Mouse (Mus musculus) forebrain, embryonic 11.5 days (tissue): Measurements from ENCODE around the gene Ddn. TPM values are rescaled to one million over a fixed set of nuclear protein-coding genes. Genes with fewer than 3 reads are reported as not detected.

Source experiments
- ATAC-seq: fragments of 200-750 bp; cut with Nextera tagmentation; replicated peaks from 2 replicates; pipeline ENCODE4 v1.8.0; 2017; ENCODE audit warnings: moderate TSS enrichment; ENCODE audit not compliant: low FRiP score
- DNase-seq: peaks from one replicate; pipeline ENCODE4 v3.0.0-alpha.2; 2017; ENCODE audit warnings: low spot score
- H3K27ac ChIP-seq: fragments of 300-500 bp; sonication (generic); 2 replicates; pipeline ENCODE4 v1.5.1; 2014; ENCODE audit warnings: low read depth, low read length
- H3K27me3 ChIP-seq: fragments of 300-500 bp; sonication (generic); 2 replicates; pipeline ENCODE4 v1.6.1; 2014; ENCODE audit warnings: mild to moderate bottlenecking, low read length, mixed read lengths; ENCODE audit not compliant: control insufficient read depth, insufficient read depth
- H3K36me3 ChIP-seq: fragments of 300-500 bp; sonication (generic); 2 replicates; pipeline ENCODE4 v1.6.1; 2014; ENCODE audit warnings: mild to moderate bottlenecking, low read length, moderate library complexity, mixed read lengths; ENCODE audit not compliant: control insufficient read depth, insufficient read depth
- H3K4me1 ChIP-seq: fragments of 300-500 bp; sonication (generic); replicated peaks from 2 replicates; pipeline ENCODE4 v1.6.1; 2014; ENCODE audit warnings: low read length, mixed read lengths; ENCODE audit not compliant: control insufficient read depth, insufficient read depth
- H3K4me2 ChIP-seq: fragments of 300-500 bp; sonication (generic); 2 replicates; pipeline ENCODE4 v1.6.1; 2014; ENCODE audit warnings: low read depth, mild to moderate bottlenecking, low read length, moderate library complexity, mixed read lengths; ENCODE audit not compliant: severe bottlenecking
- H3K4me3 ChIP-seq: fragments of 300-500 bp; sonication (generic); 2 replicates; pipeline ENCODE4 v1.5.1; 2014; ENCODE audit warnings: low read depth, low read length
- H3K9ac ChIP-seq: fragments of 300-500 bp; sonication (generic); 2 replicates; pipeline ENCODE4 v1.6.1; 2014; ENCODE audit warnings: low read length
- H3K9me3 ChIP-seq: fragments of 300-500 bp; sonication (generic); 2 replicates; pipeline ENCODE4 v1.6.1; 2016; ENCODE audit warnings: low read length, mixed read lengths; ENCODE audit not compliant: control insufficient read depth
- WGBS: fragments of 180-500 bp; shearing (Covaris S2); extraction: QIAGEN DNeasy Blood & Tissue Kit; methylation state at CpG from one replicate; pipeline ENCODE4 v1.1.7; 2014; 5-methylcytosine and 5-hydroxymethylcytosine counted together
- polyA plus RNA-seq: library from polyadenylated mRNA; unstranded; fragments of >200 nt; fragmentation: Nextera tagmentation; extraction: Ambion mirVana; gene quantifications from 2 replicates; pipeline ENCODE4 v1.2.1, GENCODE M21; 2014

Gene Ddn
- polyA plus RNA-seq, 1 experiment from 2014 or later: not detected

GRCm38 (mm10) chr15:98768259-98768658, 41.0 kb downstream of the Ddn start:
- Histone ChIP-seq H3K9ac (no peak overlapping the region), H3K4me1 (peaks cover 7% of the 10 kb centered on the region; the same call in 1 of the 2 replicates), H3K36me3 (no peaks in the 10 kb centered on the region), H3K4me2 (no peak overlapping the region), H3K27me3 (peaks cover 56% of the 10 kb centered on the region), H3K9me3 (no peaks in the 10 kb centered on the region), H3K4me3 (no peak overlapping the region), H3K27ac (no peak overlapping the region)
- ATAC-seq (no peak), DNase-seq (no peak)
- WGBS: 25% methylated on average over 5 of the region's 5 CpGs

- Histone ChIP-seq H3K4me3 (no peak overlapping the region), H3K27ac (no peak overlapping the region), H3K9me3 (no peaks in the 10 kb centered on the region), H3K9ac (no peak overlapping the region), H3K36me3 (no peaks in the 10 kb centered on the region), H3K4me1 (peaks cover 6% of the 10 kb centered on the region), H3K27me3 (peaks cover 33% of the 10 kb centered on the region), H3K4me2 (no peak overlapping the region)
- WGBS: 69% methylated on average over 4 of the region's 4 CpGs
- ATAC-seq (no peak), DNase-seq (no peak)
Observed at GRCm38 (mm10) chr15:98765929-98766328, 43.4 kb downstream of the Ddn start.

- Histone ChIP-seq H3K4me3 (peak within 1 kb of the TSS; percentile 98), H3K4me1 (peaks cover 6% of the 10 kb centered on the region), H3K27me3 (peaks cover 14% of the 10 kb centered on the region), H3K9me3 (no peaks in the 10 kb centered on the region), H3K36me3 (no peaks in the 10 kb centered on the region; the same call in 1 of the 2 replicates), H3K27ac (peak within 1 kb of the TSS; percentile 75), H3K4me2 (peak within 1 kb of the TSS; percentile 80), H3K9ac (peak within 1 kb of the TSS; percentile 93)
- WGBS: under 1% methylated on average over 59 of the region's 76 CpGs
- ATAC-seq: peak; percentile 95
- peak; percentile 98 for DNase-seq
Observed at GRCm38 (mm10) chr15:98762670-98763529, 46.4 kb downstream of the Ddn start, which contains the start of gene Arf3. Gene Arf3 (minus strand): TSS chr15:98763214.

- Histone ChIP-seq H3K27ac (peak overlapping the region; percentile 75; the same call in 1 of the 2 replicates), H3K4me1 (peaks cover 6% of the 10 kb centered on the region), H3K9ac (peak overlapping the region; percentile 93), H3K36me3 (no peaks in the 10 kb centered on the region; the same call in 1 of the 2 replicates), H3K4me2 (peak overlapping the region; percentile 80), H3K27me3 (peaks cover 14% of the 10 kb centered on the region), H3K4me3 (peak overlapping the region; percentile 98), H3K9me3 (no peaks in the 10 kb centered on the region)
- WGBS: 0% methylated on average over 23 of the region's 24 CpGs
- ATAC-seq (peak; percentile 80), DNase-seq (peak; percentile 87)
Observed at GRCm38 (mm10) chr15:98762201-98762621, 47.1 kb downstream of the Ddn start.

- Histone ChIP-seq H3K9me3 (no peaks in the 10 kb centered on the region), H3K4me3 (no peak overlapping the region), H3K27ac (no peak overlapping the region), H3K27me3 (no peaks in the 10 kb centered on the region), H3K4me1 (peaks cover 1% of the 10 kb centered on the region; the same call in 1 of the 2 replicates), H3K4me2 (no peak overlapping the region), H3K36me3 (no peaks in the 10 kb centered on the region; the same call in 1 of the 2 replicates), H3K9ac (no peak overlapping the region)
- DNase-seq (no peak), ATAC-seq (no peak)
- 92% methylated on average over 2 of the region's 2 CpGs for WGBS
Observed at GRCm38 (mm10) chr15:98754125-98754524, 55.2 kb downstream of the Ddn start.

Other genes starting within 250 kb of the Ddn start
- 62.2 and 67.0 TPM in 2 replicates for gene Ccnt1, start 238.6 kb downstream of the Ddn start, polyA plus RNA-seq
- not detected in 2 replicates for gene 4930415O20Rik, start 238.5 kb downstream of the Ddn start, polyA plus RNA-seq
- 11.2 and 12.3 TPM in 2 replicates for gene Adcy6, start 199.4 kb downstream of the Ddn start, polyA plus RNA-seq
- 45.3 and 46.9 TPM in 2 replicates for gene Cacnb3, start 178.7 kb downstream of the Ddn start, polyA plus RNA-seq
- gene Ddx23, start 146.6 kb downstream of the Ddn start, polyA plus RNA-seq: 24.2 and 31.2 TPM in 2 replicates
- gene Rnd1, start 132.0 kb downstream of the Ddn start, polyA plus RNA-seq: 1.9 and 2.8 TPM in 2 replicates
- 0.92 and 1.3 TPM in 2 replicates for gene Ccdc65, start 101.3 kb downstream of the Ddn start, polyA plus RNA-seq
- gene Fkbp11, start 81.3 kb downstream of the Ddn start, polyA plus RNA-seq: 6.1 and 6.7 TPM in 2 replicates
- 38.1 and 41.4 TPM in 2 replicates for gene Arf3, start 46.3 kb downstream of the Ddn start, polyA plus RNA-seq
- gene Wnt10b, start 31.3 kb downstream of the Ddn start, polyA plus RNA-seq: 0.41 and 0.43 TPM in 2 replicates
- 0.47 and 0.68 TPM in 2 replicates for gene Wnt1, start 19.6 kb downstream of the Ddn start, polyA plus RNA-seq
- 89.4 and 92.5 TPM in 2 replicates for gene Prkag1, start 22.0 kb upstream of the Ddn start, polyA plus RNA-seq
- gene Kmt2d, start 61.7 kb upstream of the Ddn start, polyA plus RNA-seq: 20.1 and 20.6 TPM in 2 replicates
- gene Rhebl1, start 85.0 kb upstream of the Ddn start, polyA plus RNA-seq: 12.5 and 14.1 TPM in 2 replicates
- 0.28 and 0.29 TPM in 2 replicates for gene Dhh, start 89.0 kb upstream of the Ddn start, polyA plus RNA-seq
- 8.7 and 9.4 TPM in 2 replicates for gene Lmbr1l, start 108.7 kb upstream of the Ddn start, polyA plus RNA-seq
- gene Tuba1b, start 125.1 kb upstream of the Ddn start, polyA plus RNA-seq: 2,366 and 2,605 TPM in 2 replicates
- not detected in 2 replicates for gene Gm49450, start 144.1 kb upstream of the Ddn start, polyA plus RNA-seq
- gene Tuba1a, start 144.2 kb upstream of the Ddn start, polyA plus RNA-seq: 5,083 and 5,852 TPM in 2 replicates
- 142 and 160 TPM in 2 replicates for gene Tuba1c, start 220.4 kb upstream of the Ddn start, polyA plus RNA-seq
- 0.19 and 0.94 TPM in 2 replicates for gene Prph, start 245.7 kb upstream of the Ddn start, polyA plus RNA-seq